Mouse (Mus musculus): ENCODE measurements around the gene Dlg1. TPM values are rescaled to one million over a fixed set of nuclear protein-coding genes. Genes with fewer than 3 reads are reported as not detected.
A peak's percentile ranks its signal among the peaks of the same experiment; 100 is the strongest.

Gene Dlg1
- total RNA-seq, 2 experiments from 2014 or later = 185 to 202 TPM

- DNase-seq (ENCODE audit: extremely low spot score in 1 of 2, low spot score in 2 of 2) = no peak
- H3K27ac ChIP-seq = peak overlapping the region; percentile 84
Measured at GRCm38 (mm10) chr16:31875391-31875790, 212.1 kb downstream of the Dlg1 start.

GRCm38 (mm10) chr16:31876386-31876785, 213.1 kb downstream of the Dlg1 start:
- Histone ChIP-seq H3K4me3 (no peak overlapping the region), H3K27ac (peak overlapping the region; percentile 87)
- intact Hi-C loops (cut with DNase I) = loop anchor here (1.0 kb wide), 1 partner anchor 22 kb away; no protein-coding TSS in a partner anchor
- peak; percentile 52 to 65 for DNase-seq (ENCODE audit: extremely low spot score in 1 of 2, low spot score in 2 of 2)
- no peak for TF ChIP-seq CTCF (IDR thresholded peaks at IDR 0.05)

More at GRCm38 (mm10) chr16:31875391-31875790, 212.1 kb downstream of the Dlg1 start:
- H3K4me3 ChIP-seq = no peak overlapping the region
- intact Hi-C loops (cut with DNase I) = no loop called here
- TF ChIP-seq CTCF (IDR thresholded peaks at IDR 0.05) = no peak

GRCm38 (mm10) chr16:31878052-31878451, 214.8 kb downstream of the Dlg1 start:
- peak overlapping the region; percentile 87 for H3K27ac ChIP-seq
- intact Hi-C loops (cut with DNase I) = loop anchor here (2.0 kb wide), 1 partner anchor 41 kb away; no protein-coding TSS in a partner anchor
- peak in 1 of 2 experiments; percentile 11 for DNase-seq (ENCODE audit: extremely low spot score in 1 of 2, low spot score in 2 of 2)
- H3K4me3 ChIP-seq = no peak overlapping the region
- TF ChIP-seq CTCF (IDR thresholded peaks at IDR 0.05) = no peak

- DNase-seq (ENCODE audit: extremely low spot score in 1 of 2, low spot score in 2 of 2) = peak; percentile 53 to 66
- H3K4me3 ChIP-seq = no peak within 1 kb of the TSS
- peak within 1 kb of the TSS; percentile 87 for H3K27ac ChIP-seq
- intact Hi-C loops (cut with DNase I) = loop anchor here (2.0 kb wide), 1 partner anchor 40 kb away; no protein-coding TSS in a partner anchor
- peak; percentile 69 for TF ChIP-seq CTCF (IDR thresholded peaks at IDR 0.05)
Measured at GRCm38 (mm10) chr16:31878573-31879257, 215.5 kb downstream of the Dlg1 start, which contains the start of gene Meltf. Gene Meltf (plus strand): TSS chr16:31878810.

- H3K27ac ChIP-seq = peak overlapping the region; percentile 87
- intact Hi-C loops (cut with DNase I) = no loop called here
- no peak for DNase-seq (ENCODE audit: extremely low spot score in 1 of 2, low spot score in 2 of 2)
- TF ChIP-seq CTCF (IDR thresholded peaks at IDR 0.05) = no peak
- no peak overlapping the region for H3K4me3 ChIP-seq
Measured at GRCm38 (mm10) chr16:31880146-31880840, 217.1 kb downstream of the Dlg1 start.

GRCm38 (mm10) chr16:31882381-31882908, 219.2 kb downstream of the Dlg1 start:
- Histone ChIP-seq H3K4me3 (no peak overlapping the region), H3K27ac (peak overlapping the region; percentile 76)
- no peak for TF ChIP-seq CTCF (IDR thresholded peaks at IDR 0.05)
- intact Hi-C loops (cut with DNase I) = no loop called here
- DNase-seq (ENCODE audit: extremely low spot score in 1 of 2, low spot score in 2 of 2) = no peak

GRCm38 (mm10) chr16:31883302-31883701, 220.1 kb downstream of the Dlg1 start:
- peak in 1 of 2 experiments; percentile 39 for DNase-seq (ENCODE audit: extremely low spot score in 1 of 2, low spot score in 2 of 2)
- TF ChIP-seq CTCF (IDR thresholded peaks at IDR 0.05) = no peak
- peak overlapping the region; percentile 76 for H3K27ac ChIP-seq
- no peak overlapping the region for H3K4me3 ChIP-seq
- intact Hi-C loops (cut with DNase I) = no loop called here

GRCm38 (mm10) chr16:31883902-31884301, 220.7 kb downstream of the Dlg1 start:
- no peak overlapping the region for H3K4me3 ChIP-seq
- no peak for TF ChIP-seq CTCF (IDR thresholded peaks at IDR 0.05)
- DNase-seq (ENCODE audit: extremely low spot score in 1 of 2, low spot score in 2 of 2) = no peak
- peak overlapping the region; percentile 76 for H3K27ac ChIP-seq
- intact Hi-C loops (cut with DNase I) = no loop called here

GRCm38 (mm10) chr16:31890907-31891306, 227.7 kb downstream of the Dlg1 start:
- no peak overlapping the region for H3K27ac ChIP-seq
- TF ChIP-seq CTCF (IDR thresholded peaks at IDR 0.05) = no peak
- no peak for DNase-seq (ENCODE audit: extremely low spot score in 1 of 2, low spot score in 2 of 2)
- intact Hi-C loops (cut with DNase I) = no loop called here
- no peak overlapping the region for H3K4me3 ChIP-seq

GRCm38 (mm10) chr16:31893396-31894141, 230.3 kb downstream of the Dlg1 start:
- no peak overlapping the region for H3K4me3 ChIP-seq
- H3K27ac ChIP-seq = peak overlapping the region; percentile 96
- TF ChIP-seq CTCF (IDR thresholded peaks at IDR 0.05) = no peak
- intact Hi-C loops (cut with DNase I) = no loop called here
- no peak for DNase-seq (ENCODE audit: extremely low spot score in 1 of 2, low spot score in 2 of 2)

Measured in left cerebral cortex, adult 2 months (tissue).